Mouse (Mus musculus) embryonic facial prominence, embryonic 15.5 days (tissue): Measurements from ENCODE around the gene Sult3a1. TPM values are rescaled to one million over a fixed set of nuclear protein-coding genes. Genes with fewer than 3 reads are reported as not detected.
"Not testable (repeated sequence)": the region's sequence is repeated elsewhere in the genome, so short reads cannot be mapped to it uniquely, and the experiment has no call there.

Source experiments
- ATAC-seq: fragments of 200-750 bp; cut with Nextera tagmentation; 2 replicates; pipeline ENCODE4 v1.8.0; 2017; ENCODE audit warnings: low read depth, moderate TSS enrichment; ENCODE audit not compliant: insufficient number of reproducible peaks, low FRiP score, low TSS enrichment
- H3K27ac ChIP-seq: fragments of 300-500 bp; sonication (generic); replicated peaks from 2 replicates; pipeline ENCODE4 v1.5.1; 2015; ENCODE audit warnings: mild to moderate bottlenecking, inconsistent platforms
- H3K27me3 ChIP-seq: fragments of 300-500 bp; sonication (generic); 2 replicates; pipeline ENCODE4 v1.6.1; 2015; ENCODE audit warnings: inconsistent platforms
- H3K36me3 ChIP-seq: fragments of 300-500 bp; sonication (generic); 2 replicates; pipeline ENCODE4 v1.6.1; 2015; ENCODE audit warnings: mild to moderate bottlenecking, inconsistent platforms
- H3K4me1 ChIP-seq: fragments of 300-500 bp; sonication (generic); 2 replicates; pipeline ENCODE4 v1.6.1; 2015; ENCODE audit warnings: inconsistent platforms
- H3K4me2 ChIP-seq: fragments of 300-500 bp; sonication (generic); replicated peaks from 2 replicates; pipeline ENCODE4 v1.6.1; 2015; ENCODE audit warnings: mild to moderate bottlenecking, inconsistent platforms
- H3K4me3 ChIP-seq: fragments of 300-500 bp; sonication (generic); replicated peaks from 2 replicates; pipeline ENCODE4 v1.5.1; 2015; ENCODE audit warnings: mild to moderate bottlenecking, inconsistent platforms
- H3K9ac ChIP-seq: fragments of 300-500 bp; sonication (generic); 2 replicates; pipeline ENCODE4 v1.6.1; 2015; ENCODE audit warnings: inconsistent platforms
- H3K9me3 ChIP-seq: fragments of 300-500 bp; sonication (generic); replicated peaks from 2 replicates; pipeline ENCODE4 v1.6.1; 2016; ENCODE audit warnings: inconsistent platforms
- WGBS: fragments of 180-500 bp; shearing (Covaris S2); methylation state at CpG from one replicate; pipeline ENCODE4 v1.1.7; 2015; 5-methylcytosine and 5-hydroxymethylcytosine counted together
- polyA plus RNA-seq: library from polyadenylated mRNA; unstranded; fragments of >200 nt; fragmentation: Nextera tagmentation; extraction: Ambion mirVana; gene quantifications from 2 replicates; pipeline ENCODE4 v1.2.1, GENCODE M21; 2015

The Sult3a1 gene
- polyA plus RNA-seq: not detected in 2 replicates

DNA sequence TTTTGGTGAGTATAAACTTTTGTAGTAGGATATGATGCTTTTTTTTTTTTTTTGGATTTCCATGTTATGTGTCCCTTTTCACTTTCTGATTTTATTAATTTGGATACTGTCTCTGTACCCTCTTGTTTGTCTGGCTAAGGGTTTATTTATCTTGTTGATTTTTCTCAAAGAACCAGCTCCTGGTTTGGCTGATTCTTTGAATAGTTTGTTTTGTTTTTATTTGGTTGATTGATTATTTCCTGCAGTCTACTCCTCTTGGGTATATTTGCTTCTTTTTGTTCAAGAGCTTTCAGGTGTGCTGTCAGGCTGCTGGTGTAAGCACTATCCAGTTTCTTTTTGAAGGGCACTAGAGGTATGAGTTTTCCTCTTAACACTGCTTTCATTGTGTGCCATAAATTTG is at the start of gene Sult3a1:
TSS of gene Sult3a1 (plus strand) at position 301 of the 400 bp plus-strand sequence.
- Histone ChIP-seq H3K4me3 (no peak within 1 kb of the TSS), H3K4me1 (no peaks in the 10 kb centered on the region), H3K9ac (no peak within 1 kb of the TSS), H3K36me3 (no peaks in the 10 kb centered on the region), H3K9me3 (no peaks in the 10 kb centered on the region), H3K4me2 (no peak within 1 kb of the TSS), H3K27me3 (no peaks in the 10 kb centered on the region), H3K27ac (no peak within 1 kb of the TSS)
- no peak for ATAC-seq

DNA sequence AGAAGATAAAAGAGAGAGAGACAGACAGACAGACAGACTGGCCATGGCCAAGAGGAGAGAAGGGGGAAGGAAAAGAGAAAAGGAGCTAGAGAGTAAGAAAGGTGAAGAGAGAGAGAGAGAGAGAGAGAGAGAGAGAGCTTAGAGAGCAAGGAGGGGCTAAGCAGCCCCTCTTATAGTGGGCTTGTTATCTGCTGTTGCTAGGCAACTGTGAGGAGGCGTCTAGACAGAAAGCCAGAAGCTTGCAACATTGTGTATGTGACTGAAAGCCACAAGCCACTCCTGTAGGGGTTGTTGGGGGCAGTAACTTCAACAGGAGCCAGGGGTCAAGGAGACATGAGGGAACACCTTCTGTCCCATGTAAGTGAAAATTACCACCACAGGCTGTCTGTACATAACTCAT is 45.7 kb upstream of the Sult3a1 start:
- no peaks in the 10 kb centered on the region for H3K4me1 ChIP-seq
- 27% methylated on average over 1 of the region's 1 CpGs for WGBS
- ATAC-seq: no peak
- H3K9ac ChIP-seq: no peak overlapping the region
- H3K36me3 ChIP-seq: no peaks in the 10 kb centered on the region
- H3K4me3 ChIP-seq: no peak overlapping the region
- no peak overlapping the region for H3K27ac ChIP-seq
- no peaks in the 10 kb centered on the region for H3K27me3 ChIP-seq
- H3K9me3 ChIP-seq: no peaks in the 10 kb centered on the region
- no peak overlapping the region for H3K4me2 ChIP-seq

DNA sequence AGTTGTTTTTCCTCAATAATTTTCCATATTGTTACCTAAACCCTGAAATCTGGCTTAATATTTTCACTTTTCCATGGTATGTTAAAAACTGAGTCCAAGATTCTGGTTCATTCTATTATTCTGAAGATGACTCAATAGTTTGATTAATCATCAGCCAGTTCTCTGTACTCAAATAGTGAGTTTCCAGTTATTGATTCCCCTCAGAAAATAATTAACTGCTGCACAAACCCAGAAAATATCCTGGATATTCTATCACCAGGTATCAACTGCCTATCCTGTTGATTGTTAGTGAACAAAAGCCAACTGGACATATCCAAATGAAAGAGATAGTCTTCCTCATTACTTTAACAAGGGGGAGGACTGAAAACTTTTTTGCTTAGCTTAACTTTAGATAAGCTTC is 43.3 kb upstream of the Sult3a1 start:
- ATAC-seq: no peak
- Histone ChIP-seq H3K4me3 (no peak overlapping the region), H3K27me3 (no peaks in the 10 kb centered on the region), H3K4me2 (no peak overlapping the region), H3K36me3 (no peaks in the 10 kb centered on the region), H3K9ac (no peak overlapping the region), H3K4me1 (no peaks in the 10 kb centered on the region), H3K9me3 (no peaks in the 10 kb centered on the region), H3K27ac (no peak overlapping the region)

DNA sequence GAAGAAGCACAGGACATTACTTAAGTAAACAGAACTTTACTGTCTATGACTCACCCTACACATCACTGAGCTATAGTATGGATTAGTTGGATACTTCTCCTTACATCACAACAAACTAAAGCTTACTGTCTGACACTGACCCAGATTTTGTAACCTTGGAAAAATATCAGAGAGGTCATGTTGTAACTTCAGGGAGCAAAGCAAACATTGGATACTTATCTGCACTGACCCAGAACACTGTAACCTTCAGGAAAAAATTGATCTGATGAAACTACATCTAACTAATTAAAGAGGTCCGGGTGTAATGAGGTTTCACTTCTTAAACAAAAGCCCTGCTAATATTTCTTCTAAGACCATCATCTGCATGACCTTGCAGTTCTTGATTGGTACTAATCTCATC is 40.6 kb upstream of the Sult3a1 start:
- Histone ChIP-seq H3K27me3 (no peaks in the 10 kb centered on the region), H3K4me2 (no peak overlapping the region), H3K9ac (no peak overlapping the region), H3K36me3 (no peaks in the 10 kb centered on the region), H3K9me3 (no peaks in the 10 kb centered on the region), H3K27ac (no peak overlapping the region), H3K4me1 (no peaks in the 10 kb centered on the region), H3K4me3 (no peak overlapping the region)
- no peak for ATAC-seq
- WGBS: 69% methylated on average over 1 of the region's 1 CpGs

DNA sequence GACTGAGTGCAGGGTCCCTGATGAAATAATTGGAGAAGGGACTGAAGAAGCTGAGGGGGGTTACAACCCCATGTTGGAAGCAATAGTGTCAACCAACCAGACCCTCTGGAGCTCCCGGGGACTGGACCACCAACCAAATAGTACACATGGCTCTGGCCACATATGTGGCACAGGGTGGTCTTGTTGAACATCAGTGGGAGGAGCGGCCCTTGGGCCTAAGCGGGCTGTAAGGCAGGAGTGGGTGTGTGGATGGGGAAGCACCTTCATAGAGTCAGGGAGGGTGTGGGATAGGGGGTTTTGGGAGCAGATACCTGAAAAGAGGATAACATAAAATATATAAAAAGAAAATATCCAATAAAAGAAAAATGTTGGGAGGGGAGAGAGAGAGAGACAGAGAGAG is 36.6 kb upstream of the Sult3a1 start:
- WGBS: 88% methylated on average over 3 of the region's 3 CpGs
- Histone ChIP-seq H3K36me3 (no peaks in the 10 kb centered on the region), H3K9me3 (no peaks in the 10 kb centered on the region)

DNA sequence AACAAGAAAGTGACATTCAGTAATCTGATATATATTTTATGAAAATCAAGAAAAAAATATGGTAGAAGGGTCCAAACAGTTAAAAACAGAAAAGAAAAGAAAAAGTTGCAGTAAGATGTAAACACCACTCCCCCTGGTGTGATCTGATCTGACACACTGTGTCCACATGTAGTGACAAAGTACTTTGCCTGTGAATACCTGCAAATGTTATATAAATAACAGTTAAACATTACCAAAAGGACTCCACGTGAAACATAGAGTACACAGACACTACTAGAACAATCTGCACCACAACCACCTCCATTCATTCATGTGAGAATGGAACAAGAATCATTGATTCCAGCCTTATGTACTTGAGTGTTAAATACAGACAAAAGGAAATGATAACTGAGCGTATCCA is 8.5 kb downstream of the Sult3a1 start:
- H3K9me3 ChIP-seq: no peaks in the 10 kb centered on the region
- H3K27me3 ChIP-seq: no peaks in the 10 kb centered on the region
- H3K4me3 ChIP-seq: no peak overlapping the region
- H3K9ac ChIP-seq: no peak overlapping the region
- H3K27ac ChIP-seq: no peak overlapping the region
- H3K4me1 ChIP-seq: no peaks in the 10 kb centered on the region
- ATAC-seq: no peak
- H3K36me3 ChIP-seq: no peaks in the 10 kb centered on the region
- H3K4me2 ChIP-seq: no peak overlapping the region
- 71% methylated on average over 2 of the region's 2 CpGs for WGBS

More for the DNA sequence above, 36.6 kb upstream of the Sult3a1 start:
- ATAC-seq: no peak
- no peaks in the 10 kb centered on the region for H3K4me1 ChIP-seq
- no peak overlapping the region for H3K4me2 ChIP-seq
- no peaks in the 10 kb centered on the region for H3K27me3 ChIP-seq
- H3K9ac ChIP-seq: no peak overlapping the region
- no peak overlapping the region for H3K4me3 ChIP-seq
- H3K27ac ChIP-seq: no peak overlapping the region

DNA sequence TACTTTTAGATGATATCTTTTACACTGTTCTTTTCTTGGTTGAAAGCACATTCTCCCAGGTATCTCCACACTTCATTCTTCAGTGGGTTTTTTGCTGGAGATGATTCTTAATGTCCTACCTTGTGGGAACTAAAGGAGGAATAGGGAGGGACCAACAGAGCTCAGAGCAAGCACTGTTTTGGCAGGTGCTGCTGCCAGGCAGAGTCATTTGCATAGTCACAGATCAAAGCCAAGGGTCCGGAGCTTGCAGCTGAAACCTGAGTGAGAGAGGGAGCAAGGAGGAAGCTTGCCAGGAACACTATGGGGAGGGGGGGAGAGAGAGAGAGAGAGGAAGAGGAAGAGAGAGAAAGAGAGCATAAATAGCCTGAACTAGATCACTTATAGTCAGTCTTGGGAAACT is 12.9 kb downstream of the Sult3a1 start:
- no peaks in the 10 kb centered on the region for H3K27me3 ChIP-seq
- H3K4me3 ChIP-seq: no peak overlapping the region
- no peaks in the 10 kb centered on the region for H3K4me1 ChIP-seq
- no peak for ATAC-seq
- H3K9ac ChIP-seq: no peak overlapping the region
- no peaks in the 10 kb centered on the region for H3K9me3 ChIP-seq
- H3K36me3 ChIP-seq: no peaks in the 10 kb centered on the region
- WGBS: 11% methylated on average over 1 of the region's 1 CpGs
- no peak overlapping the region for H3K4me2 ChIP-seq
- no peak overlapping the region for H3K27ac ChIP-seq

DNA sequence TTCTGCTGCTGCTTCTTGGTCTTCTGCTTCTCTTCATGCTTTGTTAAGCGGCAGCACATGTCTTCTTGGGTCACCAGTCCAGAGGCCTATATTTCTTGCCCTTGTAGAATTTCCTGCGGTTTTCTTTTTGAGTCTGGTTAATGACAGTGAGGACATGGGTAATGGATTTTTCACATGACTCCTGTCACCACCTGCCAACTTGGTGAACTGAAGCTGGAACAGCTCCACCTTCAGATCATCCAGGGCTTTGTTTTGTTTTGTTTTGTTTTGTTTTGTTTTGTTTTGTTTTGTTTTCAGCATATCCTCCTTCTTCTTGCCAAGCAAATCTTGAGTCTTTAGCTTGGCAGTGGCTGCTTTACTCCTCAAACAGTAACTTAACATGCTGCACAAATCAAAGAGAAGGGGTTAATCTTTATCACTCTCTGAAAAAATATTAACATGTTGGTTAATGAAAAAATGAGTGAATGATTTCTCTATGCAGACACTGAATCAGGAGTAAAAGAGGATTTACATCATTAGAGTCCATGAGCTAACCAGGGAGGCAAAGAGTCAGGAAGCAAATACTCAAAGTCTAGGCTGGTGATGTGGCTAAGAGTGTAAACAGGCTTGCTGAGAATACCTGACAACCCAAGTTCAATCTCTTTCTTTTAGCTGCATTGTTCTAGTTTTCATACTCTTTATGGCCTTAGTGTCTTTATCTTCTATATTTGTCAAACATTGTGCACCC is 15.3 kb downstream of the Sult3a1 start:
- Histone ChIP-seq H3K27me3 (no peaks in the 10 kb centered on the region), H3K9me3 (no peaks in the 10 kb centered on the region), H3K4me3 (no peak overlapping the region), H3K36me3 (no peaks in the 10 kb centered on the region), H3K27ac (no peak overlapping the region), H3K9ac (no peak overlapping the region), H3K4me1 (no peaks in the 10 kb centered on the region), H3K4me2 (no peak overlapping the region)
- 84% methylated on average over 2 of the region's 2 CpGs for WGBS
- ATAC-seq: no peak

DNA sequence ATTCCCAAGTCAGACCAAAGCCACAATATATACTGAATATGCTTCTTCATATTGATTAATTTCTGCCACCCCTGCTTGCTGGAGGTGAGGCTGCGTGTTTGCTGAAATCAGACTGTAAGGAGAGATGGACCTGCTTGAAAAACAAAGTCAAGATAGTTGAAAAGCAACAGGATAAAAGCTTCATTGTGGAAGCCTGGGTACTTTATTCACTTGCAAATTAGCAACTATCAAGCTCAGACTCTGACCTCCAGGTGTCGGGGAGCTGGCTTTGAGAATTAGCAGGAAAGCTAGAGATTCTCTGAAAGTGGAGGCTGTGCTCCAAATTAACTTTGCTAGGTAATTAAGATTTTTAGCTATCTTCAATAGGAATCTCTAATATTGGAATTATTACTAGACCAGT is 24.9 kb downstream of the Sult3a1 start:
- not testable (repeated sequence) for H3K27me3 ChIP-seq, H3K9me3 ChIP-seq, H3K4me1 ChIP-seq, H3K36me3 ChIP-seq, ATAC-seq, H3K9ac ChIP-seq, H3K4me2 ChIP-seq, H3K4me3 ChIP-seq, H3K27ac ChIP-seq
- 92% methylated on average over 2 of the region's 2 CpGs for WGBS

DNA sequence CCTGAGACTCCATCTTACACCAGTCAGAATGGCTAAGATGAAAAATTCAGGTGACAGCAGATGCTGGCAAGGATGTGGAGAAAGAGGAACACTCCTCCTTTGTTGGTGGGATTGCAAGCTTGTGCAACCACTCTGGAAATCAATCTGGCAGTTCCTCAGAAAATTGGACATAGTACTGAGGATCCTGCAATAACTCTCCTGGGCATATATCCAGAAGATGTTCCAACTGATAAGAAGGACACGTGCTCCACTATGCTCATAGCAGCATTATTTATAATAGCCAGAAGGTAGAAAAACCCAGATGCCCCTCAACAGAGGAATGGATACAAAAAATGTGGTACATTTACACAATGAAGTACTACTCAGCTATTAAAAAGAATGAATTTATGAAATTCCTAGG is 44.0 kb downstream of the Sult3a1 start:
- H3K4me2 ChIP-seq, H3K27ac ChIP-seq, ATAC-seq, H3K4me3 ChIP-seq, H3K27me3 ChIP-seq, H3K9me3 ChIP-seq, H3K36me3 ChIP-seq, H3K9ac ChIP-seq, H3K4me1 ChIP-seq: not testable (repeated sequence)
- 78% methylated on average over 1 of the region's 1 CpGs for WGBS

DNA sequence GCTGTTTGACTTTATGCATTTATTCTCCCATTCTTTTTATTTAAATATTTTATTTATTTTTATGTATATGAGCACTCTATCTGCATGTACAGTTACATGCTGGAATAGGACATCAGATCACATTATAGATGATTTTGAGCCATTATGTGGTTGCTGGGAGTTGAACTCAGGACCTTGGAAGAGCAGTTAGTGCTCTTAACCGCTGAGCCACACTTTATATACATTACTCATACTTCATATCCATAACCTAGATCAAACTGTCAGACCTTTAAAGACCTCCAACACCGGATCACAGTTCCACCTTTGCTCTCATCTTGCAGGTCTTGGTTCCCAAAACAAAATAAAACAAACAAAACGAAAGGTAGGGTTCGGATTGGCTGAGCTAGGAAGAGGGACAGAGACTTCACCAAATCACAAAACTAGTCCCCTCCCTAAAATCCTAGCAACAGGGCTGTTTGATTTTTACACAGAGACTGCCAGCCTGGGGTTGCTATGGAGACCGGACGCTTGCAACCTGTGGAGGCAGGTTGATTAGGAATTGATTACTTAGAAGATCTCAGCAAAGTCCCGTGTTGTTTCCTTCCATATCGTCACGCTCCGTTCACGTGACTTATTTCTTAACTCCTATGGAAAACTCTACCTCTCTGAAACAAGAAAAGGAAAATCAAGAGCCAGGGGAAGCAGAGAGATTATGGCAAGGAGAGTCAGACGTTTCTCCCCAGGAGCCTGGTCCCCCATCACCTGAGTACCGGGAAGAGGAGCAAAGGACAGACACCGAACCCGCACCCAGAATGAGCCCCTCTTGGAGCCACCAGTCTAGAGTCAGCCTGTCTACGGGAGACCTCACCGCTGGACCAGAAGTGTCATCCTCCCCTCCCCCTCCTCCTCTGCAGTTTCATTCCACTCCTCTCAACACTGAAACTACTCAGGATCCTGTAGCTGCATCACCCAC is 47.3 kb downstream of the Sult3a1 start, which contains the start of gene Rsph4a:
TSS of gene Rsph4a (plus strand) at position 582 of the 952 bp plus-strand sequence.
- H3K36me3 ChIP-seq: no peaks in the 10 kb centered on the region
- H3K4me1 ChIP-seq: no peaks in the 10 kb centered on the region
- H3K4me2 ChIP-seq: peak within 1 kb of the TSS; percentile 72
- 8% methylated on average over 17 of the region's 17 CpGs for WGBS
- ATAC-seq: peak; percentile 73
- no peak within 1 kb of the TSS for H3K9ac ChIP-seq
- no peaks in the 10 kb centered on the region for H3K27me3 ChIP-seq
- no peak within 1 kb of the TSS for H3K27ac ChIP-seq
- peak within 1 kb of the TSS; percentile 48 for H3K4me3 ChIP-seq
- no peaks in the 10 kb centered on the region for H3K9me3 ChIP-seq
